Mouse (Mus musculus): ENCODE measurements around the gene Cd300ld3. TPM values are rescaled to one million over a fixed set of nuclear protein-coding genes. Genes with fewer than 3 reads are reported as not detected.

Gene Cd300ld3
- polyA plus RNA-seq (2015; fragmentation: Nextera tagmentation; extraction: Ambion mirVana): not detected in 2 replicates

- no peaks in the 10 kb centered on the region for H3K36me3 ChIP-seq (replicated peaks)
- no peak for ATAC-seq (ENCODE audit: insufficient read depth)
- H3K9me3 ChIP-seq (replicated peaks): no peaks in the 10 kb centered on the region
- H3K27me3 ChIP-seq: no peaks in the 10 kb centered on the region
- H3K27ac ChIP-seq (replicated peaks): no peak within 1 kb of the TSS
- no peak within 1 kb of the TSS for H3K4me2 ChIP-seq
- H3K9ac ChIP-seq: no peak within 1 kb of the TSS
- no peak within 1 kb of the TSS for H3K4me3 ChIP-seq (replicated peaks)
- no peaks in the 10 kb centered on the region for H3K4me1 ChIP-seq (replicated peaks)
- 35% methylated on average over 2 of the region's 2 CpGs for WGBS (ENCODE audit: insufficient replicate concordance)
These were observed at the start of gene Cd300ld3 for GRCm38 (mm10) chr11:115048259-115048658. Gene Cd300ld3 (minus strand): TSS chr11:115048409.

GRCm38 (mm10) chr11:115092140-115092539, 43.9 kb upstream of the Cd300ld3 start:
- Histone ChIP-seq H3K9me3 (replicated peaks) (0 out of 2 replicates have a peak, but pooled peaks cover 4% of the 10 kb centered on the region), H3K36me3 (replicated peaks) (no peaks in the 10 kb centered on the region), H3K27me3 (peaks cover 29% of the 10 kb centered on the region), H3K4me1 (replicated peaks) (no peaks in the 10 kb centered on the region), H3K4me3 (replicated peaks) (no peak overlapping the region), H3K4me2 (no peak overlapping the region), H3K27ac (replicated peaks) (no peak overlapping the region), H3K9ac (no peak overlapping the region)
- ATAC-seq (ENCODE audit: insufficient read depth): no peak
- WGBS (ENCODE audit: insufficient replicate concordance): 17% methylated on average over 4 of the region's 4 CpGs

- WGBS (ENCODE audit: insufficient replicate concordance): 3% methylated on average over 36 of the region's 36 CpGs
- no peak for ATAC-seq (ENCODE audit: insufficient read depth)
- H3K27me3 ChIP-seq: peaks cover 29% of the 10 kb centered on the region
- H3K36me3 ChIP-seq (replicated peaks): no peaks in the 10 kb centered on the region
- 0 out of 2 replicates have a peak, but pooled peaks cover 4% of the 10 kb centered on the region for H3K9me3 ChIP-seq (replicated peaks)
- H3K9ac ChIP-seq: no peak within 1 kb of the TSS
- H3K4me3 ChIP-seq (replicated peaks): no peak within 1 kb of the TSS
- H3K4me1 ChIP-seq (replicated peaks): no peaks in the 10 kb centered on the region
- H3K4me2 ChIP-seq: no peak within 1 kb of the TSS
- no peak within 1 kb of the TSS for H3K27ac ChIP-seq (replicated peaks)
These were observed 43.2 kb upstream of the Cd300ld3 start, which contains the start of gene Rab37 for GRCm38 (mm10) chr11:115091362-115091901. Gene Rab37 (plus strand): TSS chr11:115091431.

- H3K36me3 ChIP-seq (replicated peaks): no peaks in the 10 kb centered on the region
- H3K4me1 ChIP-seq (replicated peaks): no peaks in the 10 kb centered on the region
- peaks cover 32% of the 10 kb centered on the region for H3K27me3 ChIP-seq
- H3K9ac ChIP-seq: no peak overlapping the region
- 0 out of 2 replicates have a peak, but pooled peaks cover 4% of the 10 kb centered on the region for H3K9me3 ChIP-seq (replicated peaks)
- ATAC-seq (ENCODE audit: insufficient read depth): no peak
- no peak overlapping the region for H3K4me2 ChIP-seq
- H3K27ac ChIP-seq (replicated peaks): no peak overlapping the region
- WGBS (ENCODE audit: insufficient replicate concordance): 60% methylated on average over 6 of the region's 6 CpGs
- no peak overlapping the region for H3K4me3 ChIP-seq (replicated peaks)
These were observed 41.6 kb upstream of the Cd300ld3 start for GRCm38 (mm10) chr11:115089853-115090252.

- Histone ChIP-seq H3K36me3 (replicated peaks) (no peaks in the 10 kb centered on the region), H3K9ac (no peak overlapping the region), H3K4me1 (replicated peaks) (no peaks in the 10 kb centered on the region), H3K27me3 (peaks cover 29% of the 10 kb centered on the region), H3K9me3 (replicated peaks) (no peaks in the 10 kb centered on the region), H3K4me2 (no peak overlapping the region), H3K4me3 (replicated peaks) (no peak overlapping the region), H3K27ac (replicated peaks) (no peak overlapping the region)
- no peak for ATAC-seq (ENCODE audit: insufficient read depth)
- 39% methylated on average over 7 of the region's 7 CpGs for WGBS (ENCODE audit: insufficient replicate concordance)
These were observed 38.0 kb upstream of the Cd300ld3 start for GRCm38 (mm10) chr11:115086213-115086612.

GRCm38 (mm10) chr11:115085064-115085463, 36.9 kb upstream of the Cd300ld3 start:
- H3K9me3 ChIP-seq (replicated peaks): no peaks in the 10 kb centered on the region
- H3K4me2 ChIP-seq: no peak overlapping the region
- H3K27me3 ChIP-seq: peaks cover 18% of the 10 kb centered on the region
- H3K27ac ChIP-seq (replicated peaks): no peak overlapping the region
- H3K4me1 ChIP-seq (replicated peaks): no peaks in the 10 kb centered on the region
- H3K4me3 ChIP-seq (replicated peaks): no peak overlapping the region
- ATAC-seq (ENCODE audit: insufficient read depth): no peak
- 54% methylated on average over 8 of the region's 8 CpGs for WGBS (ENCODE audit: insufficient replicate concordance)
- no peaks in the 10 kb centered on the region for H3K36me3 ChIP-seq (replicated peaks)
- H3K9ac ChIP-seq: no peak overlapping the region

- H3K4me3 ChIP-seq (replicated peaks): no peak overlapping the region
- H3K27me3 ChIP-seq: peaks cover 17% of the 10 kb centered on the region
- H3K9ac ChIP-seq: no peak overlapping the region
- no peak for ATAC-seq (ENCODE audit: insufficient read depth)
- H3K27ac ChIP-seq (replicated peaks): no peak overlapping the region
- no peaks in the 10 kb centered on the region for H3K4me1 ChIP-seq (replicated peaks)
- 38% methylated on average over 12 of the region's 12 CpGs for WGBS (ENCODE audit: insufficient replicate concordance)
- H3K36me3 ChIP-seq (replicated peaks): no peaks in the 10 kb centered on the region
- no peaks in the 10 kb centered on the region for H3K9me3 ChIP-seq (replicated peaks)
- H3K4me2 ChIP-seq: no peak overlapping the region
These were observed 36.4 kb upstream of the Cd300ld3 start for GRCm38 (mm10) chr11:115084595-115084994.

GRCm38 (mm10) chr11:115083376-115084139, 35.3 kb upstream of the Cd300ld3 start:
- no peak for ATAC-seq (ENCODE audit: insufficient read depth)
- Histone ChIP-seq H3K4me2 (no peak overlapping the region), H3K27ac (replicated peaks) (no peak overlapping the region), H3K4me3 (replicated peaks) (no peak overlapping the region), H3K9me3 (replicated peaks) (no peaks in the 10 kb centered on the region), H3K27me3 (peaks cover 17% of the 10 kb centered on the region), H3K9ac (no peak overlapping the region), H3K36me3 (replicated peaks) (no peaks in the 10 kb centered on the region), H3K4me1 (replicated peaks) (0 out of 2 replicates have a peak, but pooled peaks cover 4% of the 10 kb centered on the region)
- WGBS (ENCODE audit: insufficient replicate concordance): 28% methylated on average over 18 of the region's 18 CpGs

- ATAC-seq (ENCODE audit: insufficient read depth): no peak
- Histone ChIP-seq H3K36me3 (replicated peaks) (no peaks in the 10 kb centered on the region), H3K4me1 (replicated peaks) (0 out of 2 replicates have a peak, but pooled peaks cover 7% of the 10 kb centered on the region), H3K9ac (no peak overlapping the region), H3K27me3 (peaks cover 17% of the 10 kb centered on the region), H3K9me3 (replicated peaks) (no peaks in the 10 kb centered on the region), H3K27ac (replicated peaks) (no peak overlapping the region), H3K4me3 (replicated peaks) (no peak overlapping the region), H3K4me2 (no peak overlapping the region)
- 52% methylated on average over 6 of the region's 6 CpGs for WGBS (ENCODE audit: insufficient replicate concordance)
These were observed 34.0 kb upstream of the Cd300ld3 start for GRCm38 (mm10) chr11:115082196-115082595.

GRCm38 (mm10) chr11:115081373-115081772, 33.2 kb upstream of the Cd300ld3 start:
- Histone ChIP-seq H3K9ac (no peak overlapping the region), H3K4me3 (replicated peaks) (no peak overlapping the region), H3K27me3 (peaks cover 17% of the 10 kb centered on the region), H3K27ac (replicated peaks) (no peak overlapping the region), H3K4me1 (replicated peaks) (0 out of 2 replicates have a peak, but pooled peaks cover 7% of the 10 kb centered on the region), H3K36me3 (replicated peaks) (no peaks in the 10 kb centered on the region), H3K4me2 (no peak overlapping the region), H3K9me3 (replicated peaks) (no peaks in the 10 kb centered on the region)
- no peak for ATAC-seq (ENCODE audit: insufficient read depth)
- WGBS (ENCODE audit: insufficient replicate concordance): 39% methylated on average over 3 of the region's 3 CpGs

GRCm38 (mm10) chr11:115080886-115081285, 32.7 kb upstream of the Cd300ld3 start:
- Histone ChIP-seq H3K9ac (no peak overlapping the region), H3K4me2 (no peak overlapping the region), H3K27ac (replicated peaks) (no peak overlapping the region), H3K9me3 (replicated peaks) (no peaks in the 10 kb centered on the region), H3K4me1 (replicated peaks) (0 out of 2 replicates have a peak, but pooled peaks cover 10% of the 10 kb centered on the region), H3K4me3 (replicated peaks) (no peak overlapping the region), H3K27me3 (peaks cover 17% of the 10 kb centered on the region), H3K36me3 (replicated peaks) (no peaks in the 10 kb centered on the region)
- no peak for ATAC-seq (ENCODE audit: insufficient read depth)
- WGBS (ENCODE audit: insufficient replicate concordance): 25% methylated on average over 13 of the region's 13 CpGs

All from liver, embryonic 15.5 days (tissue).